Mouse (Mus musculus): ENCODE data around the gene Ppm1j. TPM values are rescaled to one million over a fixed set of nuclear protein-coding genes. Genes with fewer than 3 reads are reported as not detected.
A peak's percentile ranks its signal among the peaks of the same experiment; 100 is the strongest.

Ppm1j gene
- polyA plus RNA-seq, 1 experiment, result 178 TPM

DNA sequence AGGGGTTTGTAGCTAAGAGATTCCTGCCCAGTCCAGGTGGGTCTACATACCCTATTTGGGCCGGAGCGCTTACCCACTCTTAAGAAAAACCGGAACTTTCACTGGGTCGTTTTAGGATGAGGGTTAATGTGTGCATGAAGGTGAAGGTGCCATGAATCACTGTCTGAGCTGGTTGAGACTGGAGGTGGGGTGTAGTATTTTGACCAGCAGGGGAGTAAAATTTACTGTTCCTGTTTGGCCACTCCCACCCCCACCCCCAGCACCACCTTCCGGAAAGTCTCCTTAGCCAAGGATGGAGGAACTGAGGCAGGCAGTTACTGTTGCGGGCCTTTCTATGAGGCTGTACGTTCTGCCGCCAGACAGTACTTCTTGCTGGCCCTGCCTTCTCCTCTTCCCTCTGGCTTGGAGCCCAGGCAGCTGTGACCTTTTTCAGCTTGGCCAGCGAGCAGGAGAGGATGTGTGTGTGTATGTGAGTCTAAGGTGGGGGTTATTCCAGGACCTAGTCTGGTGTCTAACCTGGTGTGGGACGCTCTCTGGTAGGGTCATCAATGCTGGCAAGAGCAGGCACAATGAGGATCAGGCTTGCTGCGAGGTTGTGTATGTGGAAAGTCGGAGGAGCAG is 1.3 kb downstream of the Ppm1j start:
- Histone ChIP-seq H3K4me3 (ENCODE audit: control insufficient read depth, low read depth, low read length) (peak overlapping the region; percentile 89), H3K27ac (ENCODE audit: control insufficient read depth, insufficient read depth, low read depth, low read length) (no peak overlapping the region), H3K36me3 (ENCODE audit: control insufficient read depth, insufficient read depth, low read length) (no peaks in the 10 kb centered on the region), H3K27me3 (ENCODE audit: control insufficient read depth, insufficient read depth, low read length) (no peaks in the 10 kb centered on the region; the same call in 1 of the 2 replicates), H3K4me1 (ENCODE audit: control insufficient read depth, insufficient read depth, low read length) (peaks cover 14% of the 10 kb centered on the region)
- TF ChIP-seq CTCF (IDR thresholded peaks at IDR 0.05; ENCODE audit: control insufficient read depth, insufficient read depth, insufficient replicate concordance, low read depth, low read length) (no peak), POLR2A (IDR thresholded peaks at IDR 0.05; ENCODE audit: control insufficient read depth, low read depth, low read length) (no peak)

DNA sequence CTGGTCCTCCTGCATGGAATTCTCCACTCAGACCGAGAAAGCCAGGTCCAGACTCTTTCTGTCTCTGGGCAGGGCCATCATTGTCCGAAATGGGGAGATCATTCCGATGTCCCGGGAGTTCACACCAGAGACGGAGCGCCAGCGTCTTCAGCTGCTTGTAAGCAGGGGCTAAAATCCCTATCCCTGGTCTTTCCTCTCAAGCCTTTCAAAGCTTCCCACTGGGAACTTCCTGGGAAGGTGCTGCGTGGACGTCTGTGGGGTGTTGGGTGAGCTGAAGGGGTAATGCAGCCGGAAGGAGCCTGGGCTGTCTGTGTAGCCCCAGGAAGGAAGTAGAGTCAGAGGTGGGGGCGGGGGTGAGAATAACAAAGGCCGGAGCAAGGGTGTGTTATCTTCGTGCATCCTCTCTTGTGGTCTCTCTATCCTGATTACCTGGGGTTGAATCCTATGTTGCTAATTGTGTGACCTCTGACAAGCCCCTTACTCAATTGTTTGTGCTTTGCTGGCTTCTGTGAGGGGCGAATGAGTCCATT is 3.2 kb downstream of the Ppm1j start:
- Histone ChIP-seq H3K4me1 (ENCODE audit: control insufficient read depth, insufficient read depth, low read length) (peaks cover 19% of the 10 kb centered on the region), H3K27me3 (ENCODE audit: control insufficient read depth, insufficient read depth, low read length) (no peaks in the 10 kb centered on the region; the same call in 1 of the 2 replicates), H3K4me3 (ENCODE audit: control insufficient read depth, low read depth, low read length) (no peak overlapping the region; the same call in 1 of the 2 replicates), H3K36me3 (ENCODE audit: control insufficient read depth, insufficient read depth, low read length) (no peaks in the 10 kb centered on the region), H3K27ac (ENCODE audit: control insufficient read depth, insufficient read depth, low read depth, low read length) (no peak overlapping the region)
- TF ChIP-seq CTCF (IDR thresholded peaks at IDR 0.05; ENCODE audit: control insufficient read depth, insufficient read depth, insufficient replicate concordance, low read depth, low read length), result no peak

DNA sequence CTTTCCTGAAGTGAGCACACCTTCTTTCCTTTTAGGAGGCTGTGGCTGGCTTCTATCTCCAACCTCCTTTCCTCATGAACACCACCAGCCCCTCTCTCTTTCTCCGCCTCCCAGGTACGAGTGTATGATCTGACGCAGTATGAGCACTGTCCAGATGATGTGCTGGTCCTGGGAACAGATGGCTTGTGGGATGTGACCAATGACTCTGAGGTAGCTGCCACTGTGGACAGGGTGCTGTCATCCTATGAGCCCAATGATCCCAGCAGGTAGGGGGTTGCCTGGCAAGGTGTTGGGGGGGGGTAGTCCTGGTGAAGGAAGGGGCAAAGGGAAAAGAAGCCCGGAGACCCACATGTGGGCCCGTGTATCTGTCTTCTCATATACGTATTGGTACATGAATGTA is 4.4 kb downstream of the Ppm1j start:
- Histone ChIP-seq H3K4me3 (ENCODE audit: control insufficient read depth, low read depth, low read length) (no peak overlapping the region), H3K27me3 (ENCODE audit: control insufficient read depth, insufficient read depth, low read length) (peaks cover 2% of the 10 kb centered on the region), H3K36me3 (ENCODE audit: control insufficient read depth, insufficient read depth, low read length) (no peaks in the 10 kb centered on the region), H3K4me1 (ENCODE audit: control insufficient read depth, insufficient read depth, low read length) (peaks cover 30% of the 10 kb centered on the region), H3K27ac (ENCODE audit: control insufficient read depth, insufficient read depth, low read depth, low read length) (no peak overlapping the region)
- TF ChIP-seq CTCF (IDR thresholded peaks at IDR 0.05; ENCODE audit: control insufficient read depth, insufficient read depth, insufficient replicate concordance, low read depth, low read length) (no peak), POLR2A (IDR thresholded peaks at IDR 0.05; ENCODE audit: control insufficient read depth, low read depth, low read length) (no peak)

DNA sequence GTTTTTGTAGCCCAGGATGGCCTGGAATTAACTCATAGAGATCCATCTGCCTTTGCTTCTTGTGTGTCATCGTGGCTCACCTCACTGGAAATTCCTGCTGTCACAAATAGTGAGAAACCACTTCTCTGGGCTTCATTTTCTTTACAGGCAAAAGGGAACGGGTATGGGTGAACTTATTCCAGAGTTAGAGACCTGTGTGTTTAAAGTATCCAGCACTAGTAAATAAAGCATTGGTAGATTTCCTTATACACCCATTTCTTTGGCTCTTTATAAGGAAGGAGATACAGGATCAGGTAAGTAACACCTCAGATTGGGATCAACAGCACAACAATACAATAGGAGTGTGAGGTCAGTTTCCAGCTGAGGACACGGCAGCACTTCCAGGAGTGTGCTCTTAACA is 7.2 kb downstream of the Ppm1j start, which contains the start of gene Rhoc:
Gene Rhoc (plus strand): TSS at position 301 of the 400 bp plus-strand sequence.
- Histone ChIP-seq H3K27ac (ENCODE audit: control insufficient read depth, insufficient read depth, low read depth, low read length) (0 out of 2 replicates have a peak within 1 kb of the TSS, but pooled peaks have one; percentile 5), H3K4me1 (ENCODE audit: control insufficient read depth, insufficient read depth, low read length) (peaks cover 16% of the 10 kb centered on the region), H3K4me3 (ENCODE audit: control insufficient read depth, low read depth, low read length) (peak within 1 kb of the TSS; percentile 83), H3K27me3 (ENCODE audit: control insufficient read depth, insufficient read depth, low read length) (peaks cover 2% of the 10 kb centered on the region; the same call in 1 of the 2 replicates), H3K36me3 (ENCODE audit: control insufficient read depth, insufficient read depth, low read length) (no peaks in the 10 kb centered on the region)
- TF ChIP-seq POLR2A (IDR thresholded peaks at IDR 0.05; ENCODE audit: control insufficient read depth, low read depth, low read length), result no peak
- TF ChIP-seq CTCF (IDR thresholded peaks at IDR 0.05; ENCODE audit: control insufficient read depth, insufficient read depth, insufficient replicate concordance, low read depth, low read length), result no peak

DNA sequence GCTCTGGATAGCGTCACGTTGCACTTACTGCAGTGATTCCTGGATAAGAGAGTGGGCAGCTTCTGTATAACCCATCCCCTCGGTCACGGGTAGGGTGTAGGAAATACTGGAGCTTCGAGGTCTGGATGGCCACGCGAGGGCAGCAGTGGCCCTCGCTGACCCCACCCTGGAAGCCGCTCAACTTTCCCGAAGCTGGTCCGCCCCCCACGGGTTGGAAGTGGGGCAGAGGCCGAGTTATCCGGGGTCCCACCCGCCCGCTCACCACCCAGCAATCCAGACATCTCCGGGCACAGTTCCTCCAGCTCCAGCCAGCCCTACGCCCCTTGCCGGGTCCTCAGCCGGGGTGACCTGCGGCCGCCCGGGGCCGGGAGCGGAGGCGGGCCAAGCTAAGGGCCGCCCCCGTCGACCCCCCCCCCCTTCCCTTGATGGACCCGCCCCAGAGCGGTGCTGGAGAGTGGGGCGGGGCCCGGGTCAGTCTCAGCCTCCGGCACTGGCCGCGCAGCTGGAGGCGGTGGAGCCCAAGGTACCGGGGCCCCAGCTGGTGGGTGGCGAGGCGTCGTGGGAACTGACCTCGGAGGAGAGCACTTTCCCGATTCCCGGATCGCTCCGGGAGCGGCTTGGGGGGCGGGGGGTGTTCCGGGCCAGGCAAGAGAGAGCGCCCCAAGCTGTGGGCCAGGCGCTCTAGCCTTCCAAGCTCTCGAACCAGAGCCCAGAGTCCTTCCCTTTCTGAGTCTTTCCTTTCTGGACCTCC is 7.9 kb downstream of the Ppm1j start:
- Histone ChIP-seq H3K4me1 (ENCODE audit: control insufficient read depth, insufficient read depth, low read length) (peaks cover 16% of the 10 kb centered on the region), H3K36me3 (ENCODE audit: control insufficient read depth, insufficient read depth, low read length) (no peaks in the 10 kb centered on the region), H3K27me3 (ENCODE audit: control insufficient read depth, insufficient read depth, low read length) (peaks cover 2% of the 10 kb centered on the region; the same call in 1 of the 2 replicates), H3K27ac (ENCODE audit: control insufficient read depth, insufficient read depth, low read depth, low read length) (no peak overlapping the region), H3K4me3 (ENCODE audit: control insufficient read depth, low read depth, low read length) (peak overlapping the region; percentile 83)
- TF ChIP-seq CTCF (IDR thresholded peaks at IDR 0.05; ENCODE audit: control insufficient read depth, insufficient read depth, insufficient replicate concordance, low read depth, low read length), result peak; percentile 52; the same call in 1 of the 2 replicates
- TF ChIP-seq POLR2A (IDR thresholded peaks at IDR 0.05; ENCODE audit: control insufficient read depth, low read depth, low read length), result no peak

DNA sequence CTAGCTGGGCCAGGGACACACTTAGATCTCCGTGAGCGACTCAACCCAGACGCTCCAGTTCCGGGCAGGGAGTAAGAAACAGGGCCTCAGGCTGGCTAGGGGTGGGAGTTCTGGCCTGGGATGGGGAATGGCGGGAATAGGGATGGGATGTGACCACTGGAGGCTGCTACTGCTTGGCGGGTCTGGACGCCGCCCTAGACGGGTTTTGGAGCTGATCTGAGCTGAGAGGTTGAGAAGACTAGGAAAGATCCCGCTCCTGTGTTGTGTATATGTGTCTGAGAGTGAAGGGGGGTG is 8.4 kb downstream of the Ppm1j start:
- Histone ChIP-seq H3K4me3 (ENCODE audit: control insufficient read depth, low read depth, low read length) (peak overlapping the region; percentile 83), H3K4me1 (ENCODE audit: control insufficient read depth, insufficient read depth, low read length) (peaks cover 16% of the 10 kb centered on the region), H3K27me3 (ENCODE audit: control insufficient read depth, insufficient read depth, low read length) (peaks cover 2% of the 10 kb centered on the region; the same call in 1 of the 2 replicates), H3K27ac (ENCODE audit: control insufficient read depth, insufficient read depth, low read depth, low read length) (0 out of 2 replicates have a peak overlapping the region, but pooled peaks have one; percentile 5), H3K36me3 (ENCODE audit: control insufficient read depth, insufficient read depth, low read length) (no peaks in the 10 kb centered on the region)
- TF ChIP-seq CTCF (IDR thresholded peaks at IDR 0.05; ENCODE audit: control insufficient read depth, insufficient read depth, insufficient replicate concordance, low read depth, low read length) (no peak), POLR2A (IDR thresholded peaks at IDR 0.05; ENCODE audit: control insufficient read depth, low read depth, low read length) (no peak)

DNA sequence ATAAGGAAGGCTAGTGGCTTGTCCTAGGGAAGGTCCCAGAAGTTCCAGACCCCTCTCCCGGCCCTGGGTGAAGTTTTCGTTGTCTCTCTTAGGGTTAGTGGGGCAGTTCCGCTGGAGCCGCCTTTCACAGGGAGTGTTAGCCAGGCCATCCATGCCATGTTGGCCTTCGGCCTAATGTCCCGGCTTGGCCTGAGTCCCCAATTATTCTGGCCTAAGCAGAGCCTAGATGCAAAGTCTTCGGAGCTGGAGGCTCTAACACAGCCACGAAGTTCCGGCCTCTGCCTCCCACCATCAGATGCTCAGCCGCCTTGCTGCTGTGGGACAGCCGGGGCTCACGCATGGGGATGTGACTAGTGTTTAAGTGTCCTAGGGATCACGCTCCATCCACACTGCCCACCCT is 9.0 kb downstream of the Ppm1j start:
- peaks cover 2% of the 10 kb centered on the region; the same call in 1 of the 2 replicates for H3K27me3 ChIP-seq (ENCODE audit: control insufficient read depth, insufficient read depth, low read length)
- H3K27ac ChIP-seq (ENCODE audit: control insufficient read depth, insufficient read depth, low read depth, low read length), result no peak overlapping the region
- H3K4me1 ChIP-seq (ENCODE audit: control insufficient read depth, insufficient read depth, low read length), result peaks cover 16% of the 10 kb centered on the region
- no peak for TF ChIP-seq POLR2A (IDR thresholded peaks at IDR 0.05; ENCODE audit: control insufficient read depth, low read depth, low read length)
- TF ChIP-seq CTCF (IDR thresholded peaks at IDR 0.05; ENCODE audit: control insufficient read depth, insufficient read depth, insufficient replicate concordance, low read depth, low read length), result no peak
- no peaks in the 10 kb centered on the region for H3K36me3 ChIP-seq (ENCODE audit: control insufficient read depth, insufficient read depth, low read length)
- H3K4me3 ChIP-seq (ENCODE audit: control insufficient read depth, low read depth, low read length), result peak overlapping the region; percentile 83

Data from testis, adult 2 months (tissue).